Mouse (Mus musculus) olfactory bulb, adult 2 months (tissue): ENCODE measurements at regions not wholly inside any gene's neighbourhood (a gene's known extent, or its start where the extent isn't known, plus 50 kb on each side); places are given as distances from the start of the nearest gene placed in this dataset.

Source experiments
- CTCF ChIP-seq: fragments of 200-500 bp; IDR thresholded peaks from 2 replicates; pipeline ENCODE4 v1.5.1; 2012; ENCODE audit warnings: low read depth, mild to moderate bottlenecking, low read length, moderate library complexity; ENCODE audit not compliant: insufficient read depth
- POLR2A ChIP-seq: fragments of 200-500 bp; IDR thresholded peaks from 2 replicates; pipeline ENCODE4 v1.6.1; 2012; ENCODE audit warnings: mild to moderate bottlenecking, low read depth, low read length, moderate library complexity; ENCODE audit not compliant: insufficient read depth

DNA sequence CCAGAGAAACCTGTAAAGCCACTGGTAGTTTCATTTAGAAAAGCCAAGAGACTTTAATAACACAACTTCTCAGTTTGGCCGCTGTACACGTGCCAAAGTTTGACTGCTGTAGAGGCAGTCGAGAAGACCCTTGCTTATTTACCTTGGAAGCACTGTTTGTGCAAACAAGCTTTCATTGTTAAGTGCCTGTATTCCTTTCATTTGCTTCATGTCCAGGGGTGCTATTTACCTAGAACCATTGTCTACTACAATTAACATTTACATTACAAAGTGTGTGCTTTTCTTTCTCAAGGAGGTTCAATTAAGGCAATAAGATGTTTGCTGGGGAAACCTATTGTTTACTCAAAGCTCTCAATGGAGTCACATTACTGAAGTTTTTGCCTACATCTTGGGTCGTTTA lies 236.9 kb downstream of the Mef2c start:
- TF ChIP-seq POLR2A (no peak), CTCF (no peak)
